Mouse (Mus musculus): Measurements from ENCODE around the gene 1700028P14Rik. TPM values are rescaled to one million over a fixed set of nuclear protein-coding genes. Genes with fewer than 3 reads are reported as not detected.

Gene 1700028P14Rik
- total and polyA plus RNA-seq, 3 experiments, result not detected

DNA sequence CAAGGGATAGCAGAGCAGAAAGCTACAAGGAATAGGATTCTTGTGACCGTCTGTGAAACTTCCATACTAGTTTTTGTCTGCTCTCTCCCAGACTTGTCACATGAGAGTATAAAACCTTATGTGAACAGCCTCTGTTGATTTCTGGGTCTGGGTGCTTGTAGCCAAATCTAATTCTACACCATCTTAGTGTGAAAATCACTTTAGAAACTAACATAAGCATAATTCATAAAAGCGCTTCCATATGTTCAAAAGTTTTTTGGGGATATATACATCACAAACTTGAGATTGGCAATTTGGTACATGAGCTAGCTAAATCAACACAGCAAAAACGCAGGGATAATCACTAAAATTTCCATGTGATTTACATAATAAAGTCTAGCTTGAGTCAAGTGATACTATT lies 57.7 kb downstream of the 1700028P14Rik start:
- Histone ChIP-seq H3K9me3 (replicated peaks; ENCODE audit: insufficient read depth, low read length) (no peaks in the 10 kb centered on the region), H3K4me1 (ENCODE audit: control insufficient read depth in 1 of 2, insufficient read depth in 2 of 2, low read length in 2 of 2) (no peaks in the 10 kb centered on the region), H3K79me2 (ENCODE audit: control insufficient read depth, insufficient read depth, low read length, poor library complexity) (no peaks in the 10 kb centered on the region), H3K9ac (ENCODE audit: control insufficient read depth, low read depth, low read length, poor library complexity, severe bottlenecking) (no peak overlapping the region), H3K36me3 (ENCODE audit: control insufficient read depth in 1 of 2, insufficient read depth in 2 of 2, low read length in 2 of 2) (no peaks in the 10 kb centered on the region), H3K4me3 (ENCODE audit: control insufficient read depth in 1 of 2, insufficient read depth in 1 of 2, low read depth in 2 of 2, low read length in 2 of 2) (no peak overlapping the region), H3K27ac (ENCODE audit: control insufficient read depth, low read depth, low read length) (no peak overlapping the region), H3K27me3 (ENCODE audit: control insufficient read depth in 1 of 2, insufficient read depth in 2 of 2, low read length in 2 of 2) (no peaks in the 10 kb centered on the region)
- no peak for TF ChIP-seq ETS1 (IDR thresholded peaks at IDR 0.05; ENCODE audit: low read depth, low read length)
- no peak for TF ChIP-seq ZNF384 (IDR thresholded peaks at IDR 0.05; ENCODE audit: low read depth, low read length)
- no peak for TF ChIP-seq NRF1 (IDR thresholded peaks at IDR 0.05; ENCODE audit: insufficient read depth, low read depth, low read length, poor library complexity, severe bottlenecking)
- TF ChIP-seq MYC (IDR thresholded peaks at IDR 0.05; ENCODE audit: low read depth, low read length), result no peak
- TF ChIP-seq MAFK (IDR thresholded peaks at IDR 0.05; ENCODE audit: borderline replicate concordance, low read depth, low read length), result no peak
- TF ChIP-seq MXI1 (IDR thresholded peaks at IDR 0.05; ENCODE audit: low read depth, low read length), result no peak
- TF ChIP-seq MEF2A (IDR thresholded peaks at IDR 0.05; ENCODE audit: extremely low read depth, insufficient replicate concordance, low read depth, low read length, poor library complexity, severe bottlenecking), result no peak
- no peak for TF ChIP-seq KAT2A (conservative IDR thresholded peaks at IDR 0.05; ENCODE audit: low read depth, low read length)
- no peak for TF ChIP-seq SIN3A (IDR thresholded peaks at IDR 0.05; ENCODE audit: low read length)
- TF ChIP-seq GATA1 (IDR thresholded peaks at IDR 0.05; ENCODE audit: low read depth, low read length), result no peak
- no peak for TF ChIP-seq CHD2 (IDR thresholded peaks at IDR 0.05; ENCODE audit: low read length)
- no peak for TF ChIP-seq MAX (IDR thresholded peaks at IDR 0.05; ENCODE audit: low read length)
- no peak for TF ChIP-seq UBTF (IDR thresholded peaks at IDR 0.05; ENCODE audit: borderline replicate concordance, insufficient read depth, low read depth, low read length)
- TF ChIP-seq ZKSCAN1 (IDR thresholded peaks at IDR 0.05; ENCODE audit: low read depth, low read length), result no peak
- no peak for TF ChIP-seq POLR2A (IDR thresholded peaks at IDR 0.05; ENCODE audit: control insufficient read depth in 1 of 2, insufficient read depth in 1 of 2, low read depth in 1 of 2, low read length in 2 of 2, poor library complexity in 1 of 2)
- TF ChIP-seq USF2 (IDR thresholded peaks at IDR 0.05; ENCODE audit: borderline replicate concordance in 1 of 2, insufficient read depth in 1 of 2, low read depth in 1 of 2, low read length in 2 of 2), result no peak
- no peak for TF ChIP-seq SMC3 (IDR thresholded peaks at IDR 0.05; ENCODE audit: low read depth, low read length)
- TF ChIP-seq RAD21 (IDR thresholded peaks at IDR 0.05; ENCODE audit: low read depth, low read length), result no peak
- no peak for TF ChIP-seq BHLHE40 (IDR thresholded peaks at IDR 0.05; ENCODE audit: borderline replicate concordance, low read depth, low read length)
- no peak for TF ChIP-seq RCOR1 (IDR thresholded peaks at IDR 0.05; ENCODE audit: low read depth, low read length)
- DNase-seq (ENCODE audit: low read depth, low spot score), result no peak

Measured in MEL (cell line).